Mouse (Mus musculus) adrenal gland, adult 8-10 months (tissue): ENCODE results near the gene Ube2z. TPM values are rescaled to one million over a fixed set of nuclear protein-coding genes. Genes with fewer than 3 reads are reported as not detected.
"Not testable (repeated sequence)": the region's sequence is repeated elsewhere in the genome, so short reads cannot be mapped to it uniquely, and the experiment has no call there.

Source experiments
- DNase-seq: peaks from one replicate; pipeline ENCODE4 v3.0.0; 2022
- total RNA-seq, 4 experiments: library from RNA; stranded (reverse); gene quantifications; 2 replicates each; pipeline ENCODE4 v1.2.4; 2022

The Ube2z gene
- total RNA-seq, result 10 to 100 TPM; 53.9 to 60.0 (median 57.0) TPM

DNA sequence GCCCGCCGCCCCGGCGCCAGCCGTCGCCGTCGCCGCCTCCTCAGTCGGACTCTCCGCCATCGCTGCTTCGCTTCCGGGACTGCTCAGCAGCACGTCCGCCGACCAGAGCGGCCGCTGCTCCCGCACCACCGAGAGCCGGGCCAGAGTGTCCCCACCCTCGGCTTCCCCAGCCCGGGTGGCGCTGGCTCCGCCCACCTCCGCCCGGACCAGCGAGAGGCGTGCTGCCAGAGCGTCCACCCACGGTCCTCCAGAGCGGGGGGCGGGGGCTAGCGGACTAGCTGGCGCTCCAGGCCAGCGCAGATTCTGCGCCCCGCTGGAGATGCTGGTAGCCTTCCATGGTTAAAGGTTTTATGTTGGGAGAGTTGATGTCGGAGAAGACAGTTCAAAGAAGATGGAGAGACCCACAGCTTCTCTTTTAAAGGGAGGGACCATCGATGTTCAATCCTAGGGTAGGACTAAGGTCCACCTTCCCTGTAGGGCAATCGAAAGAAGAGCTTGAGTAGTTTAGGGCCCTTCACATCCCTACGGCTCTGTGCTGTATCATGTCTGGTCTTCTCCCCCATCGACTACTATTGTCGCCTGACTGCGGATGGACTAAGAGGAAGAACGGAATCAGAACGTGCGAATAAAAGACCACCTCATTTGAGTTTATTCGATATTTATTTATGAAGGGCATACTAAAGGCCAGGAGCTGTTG, at the start of gene Ube2z:
TSS of gene Ube2z (minus strand) at position 174 of the 697 bp plus-strand sequence.
- DNase-seq, result peak; percentile 93

DNA sequence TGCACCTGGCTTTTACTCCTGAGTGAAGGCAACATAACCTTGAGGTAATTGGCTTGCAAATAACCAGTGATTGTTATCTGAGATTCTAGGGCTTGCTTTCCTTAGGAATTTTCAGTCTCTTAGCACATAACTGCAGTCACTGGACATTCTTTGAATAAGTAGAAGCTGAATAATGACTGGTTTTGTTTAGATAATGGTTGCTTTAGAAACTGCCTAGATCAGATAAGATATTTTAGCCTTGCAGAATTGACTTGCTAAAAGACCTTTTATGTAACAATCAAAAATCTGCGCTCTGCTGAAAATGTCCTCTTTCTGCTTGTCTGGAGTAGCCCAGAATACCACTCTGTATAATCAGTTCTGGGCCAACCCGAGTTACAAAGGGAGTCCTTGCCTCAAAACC, 48.9 kb upstream of the Ube2z start:
- DNase-seq, result no peak

DNA sequence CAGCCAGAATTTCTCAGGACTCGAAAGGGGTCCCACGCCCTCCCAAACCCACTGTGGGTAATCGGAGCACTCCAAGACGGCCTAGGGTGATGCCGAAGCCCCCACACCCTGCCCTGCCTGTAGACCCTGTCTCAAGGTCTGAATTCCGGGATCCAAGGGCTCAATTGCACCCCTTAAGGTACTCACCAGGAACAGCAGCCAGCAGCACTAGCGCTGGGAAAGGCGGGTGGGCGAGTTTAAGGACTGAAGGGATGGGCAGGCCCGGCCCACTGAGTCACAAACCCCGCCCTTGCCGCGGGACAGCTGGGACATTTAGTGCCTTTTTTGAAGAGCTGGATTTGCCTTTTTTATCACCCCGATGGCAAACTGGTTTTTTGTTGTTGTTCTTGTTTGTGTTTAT, 46.6 kb upstream of the Ube2z start, which contains the start of gene Calcoco2:
TSS of gene Calcoco2 (minus strand) at position 214 of the 400 bp plus-strand sequence.
- DNase-seq, result no peak

DNA sequence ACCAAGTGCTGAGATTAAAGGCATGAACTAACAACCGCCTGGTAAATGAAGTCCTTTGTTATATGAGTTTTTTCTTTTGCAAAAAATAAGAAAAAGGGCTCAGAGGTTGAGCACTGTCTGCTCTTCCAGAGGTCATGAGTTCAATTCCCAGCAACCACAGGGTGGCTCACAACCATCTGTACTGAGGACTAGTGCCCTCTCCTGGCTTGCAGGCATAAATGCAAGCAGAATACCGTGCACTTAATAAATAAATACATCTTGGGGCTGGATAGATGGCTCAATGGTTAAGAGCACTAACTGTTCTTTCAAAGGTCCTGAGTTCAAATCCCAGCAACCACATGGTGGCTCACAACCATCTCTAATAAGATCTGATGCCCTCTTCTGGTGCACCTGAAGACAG, 45.8 kb upstream of the Ube2z start:
- DNase-seq, result not testable (repeated sequence)

DNA sequence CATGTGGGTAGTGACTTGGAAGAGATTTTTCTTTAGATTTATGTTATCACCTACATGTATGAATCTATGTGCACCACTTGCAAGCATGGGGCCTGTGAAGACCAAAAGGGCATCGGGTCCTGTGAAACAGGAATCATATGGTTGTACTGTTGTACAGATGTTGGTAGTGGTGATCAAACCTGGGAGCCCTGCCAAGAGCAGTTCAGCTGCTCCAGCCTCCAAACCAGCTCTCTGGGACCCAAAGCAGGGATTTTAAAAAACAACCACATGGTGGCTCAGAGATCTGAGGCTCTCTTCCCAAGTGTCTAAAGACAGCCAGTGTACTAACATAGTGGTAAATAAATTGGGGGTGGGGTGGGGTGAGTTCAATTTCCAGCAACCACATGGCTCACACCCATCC, 43.2 kb upstream of the Ube2z start:
- no peak for DNase-seq

- DNase-seq, result no peak
Observed at GRCm38 (mm10) chr11:96093361-96093760, 28.2 kb upstream of the Ube2z start.

DNA sequence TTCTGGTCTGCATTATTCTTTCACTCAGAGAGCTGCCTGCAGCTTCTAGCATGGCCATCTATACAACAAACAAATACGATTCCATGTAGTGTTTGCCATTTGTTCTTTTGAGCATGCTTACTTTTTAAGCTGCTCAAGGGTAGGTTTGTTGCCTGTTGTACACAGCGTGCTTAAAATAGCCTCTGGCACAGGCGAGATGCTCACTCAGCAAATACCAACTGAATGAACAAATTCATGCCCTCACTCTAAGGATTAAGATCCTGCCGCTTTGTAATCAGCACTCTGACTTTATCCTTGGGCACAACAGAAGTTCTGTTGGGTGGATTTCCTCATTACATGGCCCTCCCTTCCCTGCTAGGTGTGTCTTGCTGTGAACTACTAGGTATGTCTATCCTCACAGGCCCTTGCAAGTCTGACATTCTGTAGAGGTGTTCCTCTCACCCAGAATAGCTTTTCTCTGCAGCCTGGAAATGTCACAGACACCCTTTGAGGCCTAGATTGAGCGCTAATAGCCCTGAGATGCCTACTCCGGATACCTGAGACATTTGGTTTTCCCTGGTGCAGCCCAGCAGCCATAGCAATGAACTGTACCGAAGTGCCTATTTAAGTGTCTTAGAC, 27.6 kb upstream of the Ube2z start:
- DNase-seq, result no peak

GRCm38 (mm10) chr11:96091073-96091472, 25.9 kb upstream of the Ube2z start:
- DNase-seq, result no peak

GRCm38 (mm10) chr11:96087981-96088380, 22.8 kb upstream of the Ube2z start:
- DNase-seq, result no peak

DNA sequence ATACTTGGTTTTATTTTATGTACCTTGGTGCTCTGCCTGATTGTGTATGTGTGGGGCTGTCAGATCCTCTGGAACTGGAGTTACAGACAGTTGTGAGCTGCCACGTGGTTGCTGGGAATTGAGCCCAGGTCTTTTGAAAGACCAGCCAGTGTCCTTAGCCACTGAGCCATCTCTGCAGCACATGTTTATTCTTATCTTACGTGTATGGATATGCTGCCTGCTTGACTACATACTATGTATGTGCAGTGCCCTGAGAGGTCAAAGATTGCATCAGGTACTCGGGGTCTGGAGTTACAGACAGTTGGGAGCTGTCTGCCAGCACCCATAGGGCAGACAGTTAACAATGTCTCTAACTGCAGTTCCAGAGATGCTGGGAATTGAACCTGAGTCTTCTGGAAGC, 17.5 kb upstream of the Ube2z start:
- DNase-seq, result no peak

DNA sequence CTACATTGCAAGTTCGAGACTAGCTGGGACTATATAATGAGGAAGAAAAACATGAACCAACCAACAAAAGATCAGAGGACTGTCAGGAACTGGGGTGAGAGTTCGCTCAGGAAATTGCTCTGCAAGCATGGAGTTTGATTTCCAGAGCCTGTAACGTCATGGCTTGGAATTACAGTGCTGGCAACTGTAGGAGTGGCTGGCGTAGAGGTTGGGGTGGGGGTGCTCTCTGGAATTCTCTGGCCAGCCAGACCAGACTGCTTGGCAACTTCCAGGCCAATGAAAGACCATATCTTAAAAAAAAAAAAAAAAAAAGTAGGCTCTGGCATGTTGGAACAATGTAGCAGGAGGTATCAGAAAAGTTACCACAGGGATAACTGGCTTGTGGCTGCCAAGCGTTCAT, 15.5 kb upstream of the Ube2z start:
- DNase-seq, result no peak

GRCm38 (mm10) chr11:96076221-96077105, 11.3 kb upstream of the Ube2z start:
- no peak for DNase-seq

GRCm38 (mm10) chr11:96075509-96076220, 10.5 kb upstream of the Ube2z start, which contains the start of gene Atp5g1:
Gene Atp5g1 (minus strand): TSS chr11:96075670.
- peak; percentile 100 for DNase-seq

- peak; percentile 23 for DNase-seq
Observed at GRCm38 (mm10) chr11:96075177-96075508, 10.0 kb upstream of the Ube2z start.

- no peak for DNase-seq
Observed at GRCm38 (mm10) chr11:96074351-96075176, 9.4 kb upstream of the Ube2z start.

DNA sequence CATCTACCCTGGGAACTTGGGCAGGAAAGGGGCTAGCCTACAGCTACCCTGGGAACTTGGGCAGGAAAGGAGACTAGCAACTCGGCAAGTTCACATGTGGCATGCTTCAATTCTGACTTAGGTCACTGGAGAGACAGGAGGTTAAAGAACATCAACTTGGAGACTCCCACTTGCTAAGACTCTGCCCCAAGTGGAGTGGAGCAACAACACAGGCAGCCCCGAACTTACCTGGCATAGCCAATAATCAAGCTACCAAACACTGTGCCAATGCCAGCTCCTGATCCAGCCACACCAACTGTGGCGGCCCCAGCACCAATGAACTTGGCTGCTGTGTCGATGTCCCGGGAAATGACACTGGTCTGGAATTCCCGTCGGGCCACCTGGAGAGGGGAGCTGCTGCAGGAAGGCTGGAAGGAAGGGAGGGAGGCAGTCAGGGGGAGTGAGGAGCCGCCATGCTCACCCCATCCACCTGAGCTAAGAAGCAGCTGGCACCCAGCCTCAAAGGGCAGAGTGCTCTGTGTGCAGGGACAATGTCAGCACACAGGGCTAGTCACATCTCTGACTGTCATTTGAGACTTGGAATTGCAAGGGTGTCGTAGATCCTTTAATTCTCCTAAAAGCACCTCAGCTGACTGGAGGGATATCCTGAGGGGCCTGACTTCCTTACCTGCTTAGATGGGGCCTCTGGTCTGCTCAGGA, 8.3 kb upstream of the Ube2z start:
- no peak for DNase-seq

DNA sequence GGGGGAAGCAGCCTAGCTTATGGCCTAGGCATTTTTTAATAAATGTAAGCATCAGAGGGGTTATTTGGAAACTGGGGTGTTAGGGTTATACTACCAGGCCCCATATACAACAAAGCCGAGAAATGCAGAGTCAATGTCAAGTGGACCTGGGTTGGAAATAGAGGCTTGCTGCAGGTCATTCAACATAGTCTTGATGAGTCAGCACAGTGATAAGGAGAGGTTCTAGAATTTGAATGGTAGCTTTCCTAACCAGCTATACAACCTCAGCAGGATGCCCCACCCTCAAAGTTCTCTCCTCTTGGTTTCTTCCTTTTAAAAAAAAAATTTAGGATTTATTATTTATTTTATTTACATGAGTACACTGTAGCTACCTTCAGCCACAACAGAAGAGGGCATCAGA, 5.8 kb upstream of the Ube2z start:
- DNase-seq, result no peak

DNA sequence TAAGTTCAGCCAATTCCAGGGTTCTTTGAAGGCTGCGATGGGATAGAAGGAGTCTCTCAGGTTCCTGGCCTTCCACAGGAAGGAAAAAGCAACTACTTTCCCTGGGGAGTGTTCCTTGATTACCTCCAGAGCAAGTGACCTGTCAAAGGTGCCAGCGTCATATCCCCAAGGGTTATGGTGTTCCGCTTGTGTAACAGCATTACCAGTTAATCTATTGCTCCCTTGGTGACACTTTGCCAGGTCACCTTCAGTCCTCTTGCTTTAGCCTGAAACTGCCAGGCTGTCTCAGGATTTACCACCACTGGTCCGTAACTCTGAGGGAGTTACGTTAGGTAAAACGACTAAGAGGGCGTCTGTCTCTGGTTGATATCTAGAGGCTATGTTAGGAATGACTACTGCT, 5.2 kb upstream of the Ube2z start:
- DNase-seq, result no peak

DNA sequence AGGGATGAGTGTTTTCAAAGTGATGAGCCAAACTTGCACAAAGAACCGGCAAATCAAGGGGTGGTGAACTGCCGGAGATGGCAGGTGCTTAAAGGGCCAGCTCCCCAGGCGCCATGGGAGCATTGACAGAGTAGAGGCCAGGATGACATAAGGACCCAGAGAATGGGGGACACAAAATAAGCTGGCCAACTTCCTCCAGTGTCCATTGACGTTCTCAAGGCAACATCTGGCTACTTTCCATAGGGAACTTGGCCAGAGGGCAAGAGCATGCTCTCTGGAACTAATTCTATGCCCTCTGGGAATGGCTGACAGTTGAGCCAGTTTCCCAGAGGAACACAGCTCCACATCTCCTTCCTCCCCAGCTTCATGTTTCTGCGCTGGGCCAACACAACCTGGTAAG, 3.0 kb upstream of the Ube2z start:
- DNase-seq, result no peak

DNA sequence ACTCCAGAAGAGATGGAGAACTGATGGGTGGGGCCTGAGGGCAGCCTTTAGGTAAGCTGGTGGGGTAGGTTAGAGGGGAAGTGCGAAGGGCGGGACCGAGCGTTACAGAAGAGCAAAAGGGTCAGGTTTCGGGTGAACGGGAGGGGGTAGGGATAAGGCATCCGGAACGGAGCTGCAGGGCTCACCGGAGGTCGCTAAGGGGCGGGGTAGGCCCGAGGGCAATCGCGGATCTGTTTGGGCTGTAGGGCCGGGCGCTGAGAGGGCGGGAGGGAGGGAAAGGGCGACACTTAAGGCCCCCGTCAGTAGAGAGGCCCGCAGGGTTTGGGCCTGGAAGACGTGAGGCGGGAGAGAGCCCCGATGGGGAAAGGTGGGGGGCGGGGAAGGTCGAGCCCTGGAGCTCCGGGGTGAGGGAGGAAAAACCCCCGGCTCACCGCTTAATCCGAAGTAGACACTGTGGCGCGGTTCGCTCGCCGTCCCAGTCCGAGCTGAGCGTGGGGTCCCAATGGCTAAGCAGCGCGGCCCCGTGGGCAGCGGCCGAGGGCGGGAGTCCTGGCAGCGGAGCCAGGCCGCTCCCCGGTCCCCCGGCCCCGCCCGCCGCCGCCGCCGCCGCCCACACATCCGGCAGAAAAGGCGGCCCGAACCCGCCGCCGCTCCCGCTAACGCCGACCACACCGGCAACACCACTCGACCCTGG, 520 bp downstream of the Ube2z start:
- DNase-seq, result peak; percentile 22
